Mouse (Mus musculus): ENCODE measurements around the gene Ppp2r3a. TPM values are rescaled to one million over a fixed set of nuclear protein-coding genes. Genes with fewer than 3 reads are reported as not detected.

The Ppp2r3a gene
- polyA plus RNA-seq, 1 experiment from 2014 or later = 40.2 TPM

GRCm38 (mm10) chr9:101102288-101102687, 149.3 kb downstream of the Ppp2r3a start:
- Histone ChIP-seq H3K27ac (ENCODE audit: low read depth, low read length) (no peak overlapping the region), H3K9me3 (ENCODE audit: control insufficient read depth, low read length) (0 out of 2 replicates have a peak, but pooled peaks cover 2% of the 10 kb centered on the region), H3K36me3 (ENCODE audit: control insufficient read depth, insufficient read depth, low read length) (0 out of 2 replicates have a peak, but pooled peaks cover 4% of the 10 kb centered on the region), H3K4me1 (ENCODE audit: control insufficient read depth, insufficient read depth, low read length) (no peaks in the 10 kb centered on the region), H3K9ac (replicated peaks; ENCODE audit: low read depth, low read length) (no peak overlapping the region), H3K4me3 (ENCODE audit: low read depth, low read length) (no peak overlapping the region), H3K27me3 (ENCODE audit: control insufficient read depth, insufficient read depth, low read length) (no peaks in the 10 kb centered on the region), H3K4me2 (ENCODE audit: low read depth, low read length) (no peak overlapping the region)
- ATAC-seq (ENCODE audit: low read depth) = no peak
- 97% methylated on average over 3 of the region's 3 CpGs for WGBS

- Histone ChIP-seq H3K27ac (ENCODE audit: low read depth, low read length) (no peak overlapping the region), H3K9ac (replicated peaks; ENCODE audit: low read depth, low read length) (no peak overlapping the region), H3K9me3 (ENCODE audit: control insufficient read depth, low read length) (0 out of 2 replicates have a peak, but pooled peaks cover 2% of the 10 kb centered on the region), H3K4me3 (ENCODE audit: low read depth, low read length) (no peak overlapping the region), H3K27me3 (ENCODE audit: control insufficient read depth, insufficient read depth, low read length) (no peaks in the 10 kb centered on the region), H3K4me1 (ENCODE audit: control insufficient read depth, insufficient read depth, low read length) (no peaks in the 10 kb centered on the region), H3K4me2 (ENCODE audit: low read depth, low read length) (no peak overlapping the region), H3K36me3 (ENCODE audit: control insufficient read depth, insufficient read depth, low read length) (0 out of 2 replicates have a peak, but pooled peaks cover 4% of the 10 kb centered on the region)
- 97% methylated on average over 8 of the region's 8 CpGs for WGBS
- no peak for ATAC-seq (ENCODE audit: low read depth)
Measured at GRCm38 (mm10) chr9:101101547-101101946, 150.0 kb downstream of the Ppp2r3a start.

DNA sequence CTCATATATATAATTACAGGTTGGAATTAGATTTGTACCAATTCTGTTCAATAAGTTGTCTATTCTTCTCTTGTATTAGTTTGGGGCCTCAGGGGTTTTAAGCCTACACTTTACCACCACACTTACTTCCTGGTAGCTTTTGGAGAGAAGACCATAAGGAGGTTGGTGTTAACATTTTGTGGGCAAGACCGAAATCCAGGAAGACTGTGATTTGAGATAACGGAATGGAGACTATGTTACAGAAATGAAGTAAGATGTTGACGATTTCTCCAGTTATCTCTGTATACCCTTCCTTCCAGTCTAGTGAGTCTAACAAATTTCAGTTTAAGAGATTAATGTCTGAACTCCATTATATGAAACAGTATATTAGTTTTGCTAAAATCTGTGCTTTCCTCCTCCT, 151.4 kb downstream of the Ppp2r3a start:
- WGBS = 94% methylated on average over 3 of the region's 3 CpGs
- H3K27ac ChIP-seq (ENCODE audit: low read depth, low read length) = no peak overlapping the region
- H3K4me2 ChIP-seq (ENCODE audit: low read depth, low read length) = no peak overlapping the region
- no peak overlapping the region for H3K9ac ChIP-seq (replicated peaks; ENCODE audit: low read depth, low read length)
- H3K27me3 ChIP-seq (ENCODE audit: control insufficient read depth, insufficient read depth, low read length) = no peaks in the 10 kb centered on the region
- ATAC-seq (ENCODE audit: low read depth) = no peak
- 0 out of 2 replicates have a peak, but pooled peaks cover 4% of the 10 kb centered on the region for H3K36me3 ChIP-seq (ENCODE audit: control insufficient read depth, insufficient read depth, low read length)
- no peak overlapping the region for H3K4me3 ChIP-seq (ENCODE audit: low read depth, low read length)
- 0 out of 2 replicates have a peak, but pooled peaks cover 2% of the 10 kb centered on the region for H3K9me3 ChIP-seq (ENCODE audit: control insufficient read depth, low read length)
- H3K4me1 ChIP-seq (ENCODE audit: control insufficient read depth, insufficient read depth, low read length) = no peaks in the 10 kb centered on the region

GRCm38 (mm10) chr9:101099445-101099844, 152.2 kb downstream of the Ppp2r3a start:
- 91% methylated on average over 6 of the region's 6 CpGs for WGBS
- no peaks in the 10 kb centered on the region for H3K36me3 ChIP-seq (ENCODE audit: control insufficient read depth, insufficient read depth, low read length)
- H3K27me3 ChIP-seq (ENCODE audit: control insufficient read depth, insufficient read depth, low read length) = no peaks in the 10 kb centered on the region
- no peak overlapping the region for H3K27ac ChIP-seq (ENCODE audit: low read depth, low read length)
- no peak overlapping the region for H3K4me2 ChIP-seq (ENCODE audit: low read depth, low read length)
- H3K9ac ChIP-seq (replicated peaks; ENCODE audit: low read depth, low read length) = no peak overlapping the region
- no peak overlapping the region for H3K4me3 ChIP-seq (ENCODE audit: low read depth, low read length)
- 0 out of 2 replicates have a peak, but pooled peaks cover 2% of the 10 kb centered on the region for H3K9me3 ChIP-seq (ENCODE audit: control insufficient read depth, low read length)
- no peak for ATAC-seq (ENCODE audit: low read depth)
- H3K4me1 ChIP-seq (ENCODE audit: control insufficient read depth, insufficient read depth, low read length) = no peaks in the 10 kb centered on the region

- H3K27me3 ChIP-seq (ENCODE audit: control insufficient read depth, insufficient read depth, low read length) = no peaks in the 10 kb centered on the region
- H3K36me3 ChIP-seq (ENCODE audit: control insufficient read depth, insufficient read depth, low read length) = no peaks in the 10 kb centered on the region
- H3K4me3 ChIP-seq (ENCODE audit: low read depth, low read length) = no peak overlapping the region
- H3K4me2 ChIP-seq (ENCODE audit: low read depth, low read length) = no peak overlapping the region
- H3K27ac ChIP-seq (ENCODE audit: low read depth, low read length) = no peak overlapping the region
- no peaks in the 10 kb centered on the region for H3K4me1 ChIP-seq (ENCODE audit: control insufficient read depth, insufficient read depth, low read length)
- no peak for ATAC-seq (ENCODE audit: low read depth)
- 87% methylated on average over 1 of the region's 1 CpGs for WGBS
- no peak overlapping the region for H3K9ac ChIP-seq (replicated peaks; ENCODE audit: low read depth, low read length)
- H3K9me3 ChIP-seq (ENCODE audit: control insufficient read depth, low read length) = 0 out of 2 replicates have a peak, but pooled peaks cover 2% of the 10 kb centered on the region
Measured at GRCm38 (mm10) chr9:101097542-101097941, 154.1 kb downstream of the Ppp2r3a start.

DNA sequence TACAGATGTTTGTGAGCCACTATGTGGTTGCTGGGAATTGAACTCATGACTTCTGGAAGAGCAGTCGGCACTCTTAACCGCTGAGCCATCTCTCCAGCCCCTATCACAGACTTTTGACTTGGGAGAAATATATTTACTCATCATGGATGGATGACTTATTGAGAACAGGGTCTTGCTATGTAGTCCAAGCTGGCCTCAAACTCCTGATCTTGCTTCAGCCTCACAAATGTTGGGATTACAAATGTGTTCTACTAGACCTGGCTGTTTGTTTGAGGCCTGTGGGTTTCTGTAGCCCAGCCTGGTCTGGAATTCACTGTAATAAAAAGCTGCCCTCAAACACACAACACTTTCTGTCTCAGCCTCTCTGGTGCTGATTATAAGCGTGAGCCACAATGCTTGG, 155.1 kb downstream of the Ppp2r3a start:
- Histone ChIP-seq H3K9ac (replicated peaks; ENCODE audit: low read depth, low read length) (no peak overlapping the region), H3K4me1 (ENCODE audit: control insufficient read depth, insufficient read depth, low read length) (no peaks in the 10 kb centered on the region), H3K36me3 (ENCODE audit: control insufficient read depth, insufficient read depth, low read length) (no peaks in the 10 kb centered on the region), H3K9me3 (ENCODE audit: control insufficient read depth, low read length) (0 out of 2 replicates have a peak, but pooled peaks cover 2% of the 10 kb centered on the region), H3K27me3 (ENCODE audit: control insufficient read depth, insufficient read depth, low read length) (no peaks in the 10 kb centered on the region), H3K4me3 (ENCODE audit: low read depth, low read length) (no peak overlapping the region), H3K27ac (ENCODE audit: low read depth, low read length) (no peak overlapping the region), H3K4me2 (ENCODE audit: low read depth, low read length) (no peak overlapping the region)
- ATAC-seq (ENCODE audit: low read depth) = no peak
- 98% methylated on average over 3 of the region's 3 CpGs for WGBS

GRCm38 (mm10) chr9:101095425-101095824, 156.2 kb downstream of the Ppp2r3a start:
- Histone ChIP-seq H3K9ac (replicated peaks; ENCODE audit: low read depth, low read length) (no peak overlapping the region), H3K4me1 (ENCODE audit: control insufficient read depth, insufficient read depth, low read length) (no peaks in the 10 kb centered on the region), H3K27ac (ENCODE audit: low read depth, low read length) (no peak overlapping the region), H3K4me2 (ENCODE audit: low read depth, low read length) (no peak overlapping the region), H3K36me3 (ENCODE audit: control insufficient read depth, insufficient read depth, low read length) (no peaks in the 10 kb centered on the region), H3K27me3 (ENCODE audit: control insufficient read depth, insufficient read depth, low read length) (no peaks in the 10 kb centered on the region), H3K9me3 (ENCODE audit: control insufficient read depth, low read length) (0 out of 2 replicates have a peak, but pooled peaks cover 2% of the 10 kb centered on the region), H3K4me3 (ENCODE audit: low read depth, low read length) (no peak overlapping the region)
- ATAC-seq (ENCODE audit: low read depth) = no peak
- 93% methylated on average over 4 of the region's 4 CpGs for WGBS

- WGBS = 90% methylated on average over 3 of the region's 3 CpGs
- Histone ChIP-seq H3K27me3 (ENCODE audit: control insufficient read depth, insufficient read depth, low read length) (no peaks in the 10 kb centered on the region), H3K9ac (replicated peaks; ENCODE audit: low read depth, low read length) (no peak overlapping the region), H3K4me3 (ENCODE audit: low read depth, low read length) (no peak overlapping the region), H3K4me1 (ENCODE audit: control insufficient read depth, insufficient read depth, low read length) (peaks cover 16% of the 10 kb centered on the region), H3K36me3 (ENCODE audit: control insufficient read depth, insufficient read depth, low read length) (no peaks in the 10 kb centered on the region), H3K27ac (ENCODE audit: low read depth, low read length) (no peak overlapping the region), H3K4me2 (ENCODE audit: low read depth, low read length) (no peak overlapping the region), H3K9me3 (ENCODE audit: control insufficient read depth, low read length) (no peaks in the 10 kb centered on the region)
- ATAC-seq (ENCODE audit: low read depth) = no peak
Measured at GRCm38 (mm10) chr9:101083728-101084127, 167.9 kb downstream of the Ppp2r3a start.

DNA sequence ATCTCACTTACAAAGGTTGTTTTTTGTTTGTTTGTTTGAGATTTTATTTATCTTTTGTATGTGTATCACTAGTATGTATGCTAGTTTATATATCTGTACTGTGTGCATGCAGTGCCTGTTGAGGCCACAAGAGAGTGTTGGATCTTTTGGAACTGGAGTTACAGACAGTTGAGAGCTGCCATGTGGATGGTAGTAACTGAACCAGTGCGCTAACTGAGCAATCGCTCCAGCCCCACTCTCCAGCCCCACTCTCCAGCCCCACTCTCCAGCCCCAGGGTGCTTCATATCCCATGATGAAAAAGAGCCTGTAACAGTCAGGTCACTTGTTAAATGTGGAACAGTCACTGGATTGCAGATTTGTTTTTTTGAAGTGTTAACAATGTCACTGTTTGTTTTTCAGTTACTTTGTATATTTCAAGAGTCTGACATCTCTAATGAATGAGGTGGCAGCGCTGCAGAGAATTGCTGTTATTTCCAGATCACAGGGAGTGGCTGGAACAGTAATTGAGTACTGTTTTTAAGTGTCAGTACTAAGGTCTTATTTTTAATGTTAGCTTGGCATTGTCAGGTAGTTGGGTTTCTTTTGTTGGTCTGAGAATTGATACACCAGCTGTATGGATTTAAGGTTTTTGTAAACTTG, 171.4 kb downstream of the Ppp2r3a start:
- Histone ChIP-seq H3K27me3 (ENCODE audit: control insufficient read depth, insufficient read depth, low read length) (no peaks in the 10 kb centered on the region), H3K9me3 (ENCODE audit: control insufficient read depth, low read length) (no peaks in the 10 kb centered on the region), H3K27ac (ENCODE audit: low read depth, low read length) (no peak overlapping the region), H3K4me1 (ENCODE audit: control insufficient read depth, insufficient read depth, low read length) (peaks cover 29% of the 10 kb centered on the region), H3K4me3 (ENCODE audit: low read depth, low read length) (no peak overlapping the region), H3K4me2 (ENCODE audit: low read depth, low read length) (peak overlapping the region; percentile 24; the same call in 1 of the 2 replicates), H3K36me3 (ENCODE audit: control insufficient read depth, insufficient read depth, low read length) (no peaks in the 10 kb centered on the region), H3K9ac (replicated peaks; ENCODE audit: low read depth, low read length) (no peak overlapping the region)
- ATAC-seq (ENCODE audit: low read depth) = no peak
- 63% methylated on average over 3 of the region's 3 CpGs for WGBS
